Mouse (Mus musculus) embryonic fibroblast, embryonic 13.5 days (primary cell): ENCODE results near the gene Atn1.

Experiments
- CTCF ChIP-seq: IDR thresholded peaks from 2 replicates; pipeline ENCODE4 v1.5.1; 2011; ENCODE audit warnings: mild to moderate bottlenecking, control low read depth, low read length, moderate library complexity, borderline replicate concordance; ENCODE audit not compliant: insufficient read depth
- POLR2A ChIP-seq: IDR thresholded peaks from 2 replicates; pipeline ENCODE4 v1.6.1; 2011; ENCODE audit warnings: low read depth, mild to moderate bottlenecking, control low read depth, low read length, moderate library complexity

- TF ChIP-seq CTCF (no peak), POLR2A (no peak)
Observed at GRCm38 (mm10) chr6:124699366-124699765, 57.0 kb downstream of the Atn1 start.
